Mouse (Mus musculus): ENCODE measurements around the gene Edf1. TPM values are rescaled to one million over a fixed set of nuclear protein-coding genes. Genes with fewer than 3 reads are reported as not detected.
"Not testable (repeated sequence)": the region's sequence is repeated elsewhere in the genome, so short reads cannot be mapped to it uniquely, and the experiment has no call there.

Edf1 gene
- polyA plus RNA-seq, 1 experiment from 2014 or later: 413 TPM

DNA sequence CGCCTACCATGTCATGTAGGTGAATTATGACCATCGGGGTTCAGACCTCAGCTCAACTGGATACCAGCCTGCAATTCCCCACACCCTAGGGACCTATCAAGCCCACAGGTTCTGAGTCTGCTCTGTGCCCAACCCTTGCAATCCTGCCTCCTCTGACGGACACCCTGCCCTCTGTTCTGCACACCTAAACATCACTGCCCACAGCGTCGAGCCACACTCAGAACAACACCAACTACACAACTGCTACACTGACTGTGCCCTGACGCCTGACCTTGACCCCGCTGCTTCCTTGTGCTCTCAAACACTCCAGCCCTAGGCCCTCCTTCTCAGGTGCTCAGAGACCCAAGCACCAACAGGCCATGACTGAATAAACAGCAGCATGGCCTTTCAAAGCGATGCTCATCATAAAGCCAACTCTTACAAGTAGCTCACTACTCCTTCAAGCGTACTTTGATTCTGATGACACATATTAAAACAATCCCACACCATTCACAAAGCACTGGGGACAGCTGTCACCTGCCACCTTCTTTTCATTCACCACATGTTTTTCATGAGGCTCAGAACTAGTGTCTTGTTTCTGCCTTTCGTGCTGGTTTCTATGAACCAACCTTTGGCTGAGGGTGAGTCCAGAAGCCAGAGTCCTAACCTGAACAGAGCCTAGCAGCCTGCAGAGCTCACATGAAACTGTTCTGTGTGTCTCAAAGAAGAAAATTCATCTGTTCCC lies 15.8 kb upstream of the Edf1 start:
- WGBS: 89% methylated on average over 10 of the region's 10 CpGs
- ATAC-seq: no peak
- H3K9me3 ChIP-seq (ENCODE audit: control insufficient read depth, low read length): no peaks in the 10 kb centered on the region

DNA sequence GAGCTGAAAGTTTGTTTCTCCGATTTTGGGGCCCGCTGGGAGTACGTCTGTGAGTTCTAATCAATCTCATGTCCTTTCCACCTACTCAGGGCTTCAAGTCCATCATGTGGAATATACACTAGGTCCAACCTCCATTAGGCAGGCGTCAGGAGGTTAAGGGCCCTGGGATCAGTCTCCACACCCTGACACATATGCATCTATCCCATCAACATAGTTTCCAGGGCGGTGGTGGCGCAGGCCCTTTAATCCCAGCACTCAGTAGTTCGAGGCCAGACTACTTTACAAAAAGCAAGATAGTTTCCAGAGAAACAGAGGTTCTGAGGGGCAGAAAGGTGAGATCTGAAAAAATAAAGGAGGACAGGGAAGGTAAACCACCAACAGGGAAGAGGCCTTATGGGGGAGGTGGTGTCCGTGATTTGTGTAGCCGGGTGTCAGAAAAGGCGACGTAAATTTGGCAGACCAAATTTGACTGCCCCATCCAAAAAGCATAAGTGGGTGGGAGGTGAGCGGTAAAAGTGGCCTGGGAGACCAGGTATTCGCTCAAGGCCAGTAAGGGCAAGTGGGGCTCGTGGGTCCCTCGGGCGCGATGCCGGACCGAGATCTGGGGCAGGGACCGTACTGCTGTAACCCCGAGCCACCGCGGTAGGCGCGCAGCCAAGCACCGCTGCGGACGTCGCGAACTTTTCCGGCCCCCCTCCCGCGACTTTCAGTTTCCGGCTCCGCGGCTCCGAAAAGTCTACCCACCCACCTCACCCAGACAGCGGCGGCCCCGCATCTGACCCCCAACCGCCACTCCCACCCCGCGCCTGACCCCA lies 11.4 kb upstream of the Edf1 start:
- peak overlapping the region; percentile 74 for H3K9ac ChIP-seq (ENCODE audit: low read depth, low read length)
- peak overlapping the region; percentile 35; the same call in 1 of the 2 replicates for H3K27ac ChIP-seq (ENCODE audit: low read depth, low read length)
- WGBS: 14% methylated on average over 26 of the region's 43 CpGs
- H3K4me2 ChIP-seq (ENCODE audit: low read length): peak overlapping the region; percentile 62
- no peaks in the 10 kb centered on the region for H3K27me3 ChIP-seq (replicated peaks; ENCODE audit: control insufficient read depth, insufficient read depth, low read length)
- peaks cover 5% of the 10 kb centered on the region for H3K4me1 ChIP-seq (ENCODE audit: control insufficient read depth, insufficient read depth, low read depth, low read length)
- ATAC-seq: peak; percentile 63
- peak overlapping the region; percentile 57 for H3K4me3 ChIP-seq (ENCODE audit: low read length)
- H3K9me3 ChIP-seq (ENCODE audit: control insufficient read depth, low read length): no peaks in the 10 kb centered on the region
- no peaks in the 10 kb centered on the region for H3K36me3 ChIP-seq (ENCODE audit: control insufficient read depth, insufficient read depth, low read length)

More for the DNA sequence above, 15.8 kb upstream of the Edf1 start:
- no peak overlapping the region for H3K27ac ChIP-seq (ENCODE audit: low read depth, low read length)
- H3K4me1 ChIP-seq (ENCODE audit: control insufficient read depth, insufficient read depth, low read depth, low read length): peaks cover 5% of the 10 kb centered on the region
- H3K4me3 ChIP-seq (ENCODE audit: low read length): no peak overlapping the region
- H3K4me2 ChIP-seq (ENCODE audit: low read length): no peak overlapping the region
- no peak overlapping the region for H3K9ac ChIP-seq (ENCODE audit: low read depth, low read length)
- no peaks in the 10 kb centered on the region for H3K27me3 ChIP-seq (replicated peaks; ENCODE audit: control insufficient read depth, insufficient read depth, low read length)
- H3K36me3 ChIP-seq (ENCODE audit: control insufficient read depth, insufficient read depth, low read length): no peaks in the 10 kb centered on the region

DNA sequence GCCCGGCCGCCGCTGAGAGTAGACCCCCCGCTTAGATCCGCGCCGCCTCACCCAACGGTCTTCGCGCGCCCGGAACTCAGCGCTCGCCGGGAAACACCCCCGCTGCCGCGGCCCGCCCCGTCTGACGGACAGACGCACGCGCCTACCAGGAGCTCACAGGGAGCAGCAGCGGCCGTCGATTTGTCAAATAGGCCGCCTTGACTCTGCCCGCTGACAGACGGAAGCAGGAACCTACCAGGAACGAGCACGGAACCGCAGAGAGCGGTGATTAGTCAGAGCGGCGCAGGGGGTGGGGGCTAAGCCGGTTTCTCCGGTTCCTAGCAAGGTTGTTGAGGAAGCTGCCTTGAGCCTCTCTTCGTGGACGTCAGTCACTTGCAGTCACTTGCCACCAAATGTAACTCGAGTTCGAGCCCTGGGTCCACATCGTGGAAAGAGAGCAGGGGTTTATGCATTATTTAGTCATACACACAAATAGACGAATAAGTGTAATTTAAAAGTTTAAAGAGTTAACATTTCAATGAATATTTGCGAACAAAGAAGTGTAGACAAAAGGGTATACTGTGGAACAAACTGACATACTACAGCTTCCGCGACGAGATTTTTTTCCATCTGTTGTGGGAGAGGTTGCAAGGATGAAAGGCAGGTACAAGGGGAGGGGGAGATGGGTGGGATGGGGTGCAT lies 10.7 kb upstream of the Edf1 start, which contains the start of gene Traf2:
TSS of gene Traf2 (minus strand) at position 130 of the 681 bp plus-strand sequence.
- 3% methylated on average over 44 of the region's 48 CpGs for WGBS
- ATAC-seq: peak; percentile 100
- peaks cover 5% of the 10 kb centered on the region for H3K4me1 ChIP-seq (ENCODE audit: control insufficient read depth, insufficient read depth, low read depth, low read length)
- H3K36me3 ChIP-seq (ENCODE audit: control insufficient read depth, insufficient read depth, low read length): no peaks in the 10 kb centered on the region
- peak within 1 kb of the TSS; percentile 74 for H3K9ac ChIP-seq (ENCODE audit: low read depth, low read length)
- H3K27ac ChIP-seq (ENCODE audit: low read depth, low read length): peak within 1 kb of the TSS; percentile 35; the same call in 1 of the 2 replicates
- H3K4me2 ChIP-seq (ENCODE audit: low read length): peak within 1 kb of the TSS; percentile 62
- no peaks in the 10 kb centered on the region for H3K9me3 ChIP-seq (ENCODE audit: control insufficient read depth, low read length)
- H3K27me3 ChIP-seq (replicated peaks; ENCODE audit: control insufficient read depth, insufficient read depth, low read length): no peaks in the 10 kb centered on the region
- peak within 1 kb of the TSS; percentile 57 for H3K4me3 ChIP-seq (ENCODE audit: low read length)

DNA sequence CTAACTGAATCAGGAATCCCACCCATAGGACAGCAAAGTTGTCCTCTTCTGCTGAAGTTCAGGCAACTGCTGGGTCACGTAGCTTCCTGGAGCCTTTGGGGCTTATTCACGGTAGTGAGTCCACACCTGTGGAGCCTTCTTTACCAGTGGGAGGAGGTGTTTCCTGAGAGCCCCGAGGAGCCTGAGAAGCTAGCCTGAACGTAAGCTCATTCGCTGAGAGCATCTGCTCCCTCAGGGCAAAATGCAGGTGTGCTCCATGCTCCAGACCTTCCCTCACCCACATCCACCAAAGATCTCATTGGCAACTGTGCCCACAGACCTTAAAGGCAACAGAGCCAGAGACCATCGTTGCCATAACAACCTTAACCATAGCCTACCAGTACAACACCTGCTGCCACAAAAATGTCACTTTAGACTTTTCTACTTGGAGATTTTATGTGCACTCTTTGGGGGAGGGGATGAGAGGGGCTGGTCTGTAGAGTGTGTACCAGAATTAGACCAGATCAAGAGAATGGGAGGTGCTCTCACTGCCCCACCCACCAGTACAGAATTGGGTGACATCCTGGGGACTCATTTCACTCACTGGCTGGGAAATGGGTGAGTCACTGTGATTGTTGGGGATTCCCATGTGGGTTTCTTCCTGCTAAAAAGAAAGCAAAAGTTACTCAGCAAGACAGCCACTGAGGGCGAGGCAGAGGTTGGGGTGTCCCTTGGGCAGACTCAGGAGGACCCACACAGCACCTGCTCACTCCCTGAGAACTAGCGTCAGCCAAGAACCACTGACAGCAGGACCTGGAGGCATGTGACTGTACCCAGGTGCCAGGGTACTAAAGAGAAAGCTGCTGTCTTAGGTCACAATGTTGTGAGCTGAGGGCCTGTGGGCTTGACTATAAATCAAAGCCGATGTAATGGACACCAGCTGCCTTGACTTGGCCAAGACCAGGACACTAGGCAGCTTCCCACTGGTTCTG lies 8.3 kb upstream of the Edf1 start:
- H3K9ac ChIP-seq (ENCODE audit: low read depth, low read length): no peak overlapping the region
- H3K27me3 ChIP-seq (replicated peaks; ENCODE audit: control insufficient read depth, insufficient read depth, low read length): no peaks in the 10 kb centered on the region
- no peaks in the 10 kb centered on the region for H3K36me3 ChIP-seq (ENCODE audit: control insufficient read depth, insufficient read depth, low read length)
- 78% methylated on average over 9 of the region's 9 CpGs for WGBS
- H3K27ac ChIP-seq (ENCODE audit: low read depth, low read length): no peak overlapping the region
- no peak for ATAC-seq
- H3K9me3 ChIP-seq (ENCODE audit: control insufficient read depth, low read length): no peaks in the 10 kb centered on the region
- peaks cover 5% of the 10 kb centered on the region for H3K4me1 ChIP-seq (ENCODE audit: control insufficient read depth, insufficient read depth, low read depth, low read length)
- no peak overlapping the region for H3K4me3 ChIP-seq (ENCODE audit: low read length)
- no peak overlapping the region for H3K4me2 ChIP-seq (ENCODE audit: low read length)

DNA sequence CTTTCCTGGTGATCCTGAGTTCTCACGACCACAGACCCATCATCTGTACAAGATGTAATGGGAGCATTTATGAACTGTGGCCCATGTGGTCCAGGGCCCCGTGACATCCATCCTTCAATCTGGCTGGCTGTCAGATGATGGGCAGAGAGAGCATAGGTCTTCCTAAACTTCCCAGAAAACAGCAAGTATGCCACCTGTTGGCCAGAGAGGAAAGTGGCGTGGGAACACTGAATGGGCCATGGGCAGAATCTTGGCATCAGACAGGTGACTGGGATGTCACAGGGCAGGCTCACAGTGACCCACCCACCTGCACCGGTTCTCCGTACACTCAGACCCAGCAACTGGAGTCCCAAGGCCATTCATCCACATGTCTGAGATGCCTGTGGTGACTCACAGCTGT lies 6.5 kb upstream of the Edf1 start:
- no peak for ATAC-seq
- 26% methylated on average over 5 of the region's 5 CpGs for WGBS

DNA sequence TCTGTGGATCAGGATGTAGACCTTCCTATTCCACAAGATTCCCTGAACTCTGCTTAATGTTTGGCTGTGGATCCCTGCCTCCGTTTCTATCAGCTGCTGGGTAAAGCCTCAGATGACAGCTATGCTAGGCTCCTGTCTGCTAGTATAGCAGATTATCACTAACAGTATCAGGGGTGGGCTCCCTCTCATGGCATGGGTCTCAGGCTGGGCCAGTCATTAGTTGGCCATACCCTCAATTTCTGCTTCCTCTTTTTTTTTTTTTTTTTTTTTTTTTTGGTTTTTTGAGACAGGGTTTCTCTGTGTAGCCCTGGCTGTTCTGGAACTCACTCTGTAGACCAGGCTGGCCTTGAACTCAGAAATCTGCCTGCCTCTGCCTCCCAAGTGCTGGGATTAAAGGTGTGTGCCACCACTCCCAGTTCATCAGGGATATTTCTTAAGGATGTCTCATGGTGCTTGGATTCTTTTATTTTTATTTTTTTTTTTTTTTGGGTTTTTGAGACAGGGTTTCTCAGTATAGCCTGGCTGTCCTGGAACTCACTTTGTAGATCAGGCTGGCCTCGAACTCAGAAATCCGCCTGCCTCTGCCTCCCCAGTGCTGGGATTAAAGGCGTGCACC lies 4.4 kb upstream of the Edf1 start:
- not testable (repeated sequence) for H3K9me3 ChIP-seq (ENCODE audit: control insufficient read depth, low read length); H3K4me3 ChIP-seq (ENCODE audit: low read length); H3K36me3 ChIP-seq (ENCODE audit: control insufficient read depth, insufficient read depth, low read length); ATAC-seq; H3K27me3 ChIP-seq (replicated peaks; ENCODE audit: control insufficient read depth, insufficient read depth, low read length); H3K27ac ChIP-seq (ENCODE audit: low read depth, low read length); H3K4me1 ChIP-seq (ENCODE audit: control insufficient read depth, insufficient read depth, low read depth, low read length); H3K9ac ChIP-seq (ENCODE audit: low read depth, low read length); H3K4me2 ChIP-seq (ENCODE audit: low read length)
- WGBS: 89% methylated on average over 4 of the region's 4 CpGs

More for the DNA sequence above, 6.5 kb upstream of the Edf1 start:
- Histone ChIP-seq H3K27me3 (replicated peaks; ENCODE audit: control insufficient read depth, insufficient read depth, low read length) (no peaks in the 10 kb centered on the region), H3K4me3 (ENCODE audit: low read length) (no peak overlapping the region), H3K27ac (ENCODE audit: low read depth, low read length) (no peak overlapping the region), H3K4me2 (ENCODE audit: low read length) (no peak overlapping the region), H3K4me1 (ENCODE audit: control insufficient read depth, insufficient read depth, low read depth, low read length) (peaks cover under 1% of the 10 kb centered on the region; the same call in 1 of the 2 replicates), H3K9me3 (ENCODE audit: control insufficient read depth, low read length) (no peaks in the 10 kb centered on the region), H3K9ac (ENCODE audit: low read depth, low read length) (no peak overlapping the region), H3K36me3 (ENCODE audit: control insufficient read depth, insufficient read depth, low read length) (no peaks in the 10 kb centered on the region)

DNA sequence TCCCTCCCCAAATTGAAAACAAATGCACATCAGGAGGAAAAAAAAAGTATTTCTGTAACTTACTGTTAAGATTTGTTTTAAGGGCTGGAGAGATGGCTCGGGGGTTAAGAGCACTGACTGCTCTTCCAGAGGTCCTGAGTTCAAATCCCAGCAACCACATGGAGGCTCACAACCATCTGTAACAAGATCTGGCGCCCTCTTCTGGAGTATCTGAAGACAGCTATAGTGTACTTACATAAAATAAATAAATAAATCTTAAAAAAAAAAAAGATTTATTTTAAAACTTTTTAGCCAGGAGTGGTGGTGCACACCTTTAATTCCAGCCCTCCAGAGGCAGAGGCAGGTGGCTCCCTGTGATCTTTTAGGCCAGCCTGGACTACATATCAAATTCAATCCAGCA lies 2.2 kb upstream of the Edf1 start:
- H3K27me3 ChIP-seq (replicated peaks; ENCODE audit: control insufficient read depth, insufficient read depth, low read length); ATAC-seq; H3K4me3 ChIP-seq (ENCODE audit: low read length); H3K9ac ChIP-seq (ENCODE audit: low read depth, low read length); H3K27ac ChIP-seq (ENCODE audit: low read depth, low read length); H3K4me2 ChIP-seq (ENCODE audit: low read length); H3K36me3 ChIP-seq (ENCODE audit: control insufficient read depth, insufficient read depth, low read length); H3K9me3 ChIP-seq (ENCODE audit: control insufficient read depth, low read length): not testable (repeated sequence)
- peaks cover 22% of the 10 kb centered on the region for H3K4me1 ChIP-seq (ENCODE audit: control insufficient read depth, insufficient read depth, low read depth, low read length)
- WGBS: 56% methylated on average over 2 of the region's 2 CpGs

DNA sequence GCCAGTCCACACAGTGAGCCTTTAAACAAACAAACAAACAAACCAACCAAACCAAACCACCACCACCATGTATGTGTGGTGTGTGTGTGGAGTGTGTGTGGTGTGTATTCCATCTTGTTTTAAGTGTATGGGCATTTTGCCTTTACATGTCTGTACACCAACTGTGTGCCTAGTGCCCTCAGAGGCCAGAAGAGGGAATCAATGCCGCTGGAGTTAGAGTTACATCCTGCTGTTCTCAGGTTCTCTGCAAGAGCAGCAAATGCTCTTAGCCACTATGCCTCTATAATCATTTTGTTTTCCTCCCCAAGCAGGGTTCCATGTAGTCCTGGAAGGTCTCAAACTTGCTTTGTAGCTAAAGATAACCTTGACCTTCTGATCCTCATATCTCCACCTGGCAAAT lies 1.4 kb upstream of the Edf1 start:
- Histone ChIP-seq H3K4me3 (ENCODE audit: low read length) (no peak overlapping the region), H3K36me3 (ENCODE audit: control insufficient read depth, insufficient read depth, low read length) (peaks cover 11% of the 10 kb centered on the region), H3K4me2 (ENCODE audit: low read length) (no peak overlapping the region), H3K27me3 (replicated peaks; ENCODE audit: control insufficient read depth, insufficient read depth, low read length) (no peaks in the 10 kb centered on the region), H3K27ac (ENCODE audit: low read depth, low read length) (no peak overlapping the region), H3K9ac (ENCODE audit: low read depth, low read length) (no peak overlapping the region), H3K4me1 (ENCODE audit: control insufficient read depth, insufficient read depth, low read depth, low read length) (peaks cover 22% of the 10 kb centered on the region), H3K9me3 (ENCODE audit: control insufficient read depth, low read length) (no peaks in the 10 kb centered on the region)
- ATAC-seq: no peak
- WGBS: 55% methylated on average over 1 of the region's 1 CpGs
